Mouse (Mus musculus): ENCODE measurements at regions not wholly inside any gene's neighbourhood (a gene's known extent, or its start where the extent isn't known, plus 50 kb on each side); places are given as distances from the start of the nearest gene placed in this dataset.
A peak's percentile ranks its signal among the peaks of the same experiment; 100 is the strongest.

- 2% methylated on average over 37 of the region's 37 CpGs for WGBS
- Histone ChIP-seq H3K36me3 (ENCODE audit: control insufficient read depth, insufficient read depth, low read length) (no peaks in the 10 kb centered on the region), H3K27me3 (ENCODE audit: control insufficient read depth, insufficient read depth, low read length) (peaks cover 46% of the 10 kb centered on the region), H3K4me3 (ENCODE audit: low read depth, low read length) (no peak overlapping the region), H3K27ac (ENCODE audit: insufficient read depth, low read depth, low read length) (no peak overlapping the region), H3K4me1 (ENCODE audit: control insufficient read depth, insufficient read depth, insufficient read length, low read length) (peaks cover 10% of the 10 kb centered on the region)
- no peak for TF ChIP-seq CTCF (IDR thresholded peaks at IDR 0.05; ENCODE audit: extremely low read depth, insufficient read length, insufficient replicate concordance, low read depth, low read length)
- TF ChIP-seq POLR2A (IDR thresholded peaks at IDR 0.05; ENCODE audit: low read depth, low read length) = no peak
Measured at GRCm38 (mm10) chr9:122571402-122572059, 175.6 kb upstream of the Topaz1 start.

GRCm38 (mm10) chr9:122572060-122572835, 174.9 kb upstream of the Topaz1 start:
- Histone ChIP-seq H3K4me1 (ENCODE audit: control insufficient read depth, insufficient read depth, insufficient read length, low read length) (peaks cover 10% of the 10 kb centered on the region), H3K27me3 (ENCODE audit: control insufficient read depth, insufficient read depth, low read length) (peaks cover 46% of the 10 kb centered on the region), H3K27ac (ENCODE audit: insufficient read depth, low read depth, low read length) (no peak overlapping the region), H3K36me3 (ENCODE audit: control insufficient read depth, insufficient read depth, low read length) (no peaks in the 10 kb centered on the region), H3K4me3 (ENCODE audit: low read depth, low read length) (peak overlapping the region; percentile 43)
- no peak for TF ChIP-seq POLR2A (IDR thresholded peaks at IDR 0.05; ENCODE audit: low read depth, low read length)
- TF ChIP-seq CTCF (IDR thresholded peaks at IDR 0.05; ENCODE audit: extremely low read depth, insufficient read length, insufficient replicate concordance, low read depth, low read length) = no peak
- WGBS = 2% methylated on average over 65 of the region's 68 CpGs

GRCm38 (mm10) chr9:122572836-122573267, 174.3 kb upstream of the Topaz1 start:
- Histone ChIP-seq H3K4me1 (ENCODE audit: control insufficient read depth, insufficient read depth, insufficient read length, low read length) (peaks cover 10% of the 10 kb centered on the region), H3K27me3 (ENCODE audit: control insufficient read depth, insufficient read depth, low read length) (peaks cover 46% of the 10 kb centered on the region), H3K27ac (ENCODE audit: insufficient read depth, low read depth, low read length) (no peak overlapping the region), H3K36me3 (ENCODE audit: control insufficient read depth, insufficient read depth, low read length) (no peaks in the 10 kb centered on the region), H3K4me3 (ENCODE audit: low read depth, low read length) (peak overlapping the region; percentile 43)
- TF ChIP-seq CTCF (IDR thresholded peaks at IDR 0.05; ENCODE audit: extremely low read depth, insufficient read length, insufficient replicate concordance, low read depth, low read length) (no peak), POLR2A (IDR thresholded peaks at IDR 0.05; ENCODE audit: low read depth, low read length) (no peak)
- 3% methylated on average over 13 of the region's 13 CpGs for WGBS

DNA sequence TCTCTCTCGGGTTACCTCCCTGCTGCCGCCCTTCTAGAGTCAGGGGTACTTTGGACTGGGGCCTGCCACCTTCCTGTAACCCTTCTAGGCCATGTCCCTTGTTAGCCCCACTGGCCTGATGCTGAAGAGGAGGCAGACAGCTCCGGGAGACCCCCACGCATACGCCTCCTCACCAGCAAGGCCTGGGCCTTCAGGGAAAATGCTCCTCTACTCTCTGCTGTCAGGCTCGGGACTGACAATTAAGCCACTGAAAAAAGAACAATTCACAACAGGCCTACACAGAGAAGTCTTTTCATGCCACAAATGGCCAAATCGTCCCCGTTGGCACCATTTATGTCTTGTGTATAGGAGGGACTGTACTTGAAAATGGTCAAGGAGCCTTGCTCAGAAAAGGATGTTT, 161.9 kb upstream of the Topaz1 start:
- no peak for TF ChIP-seq POLR2A (IDR thresholded peaks at IDR 0.05; ENCODE audit: low read depth, low read length)
- 80% methylated on average over 8 of the region's 8 CpGs for WGBS
- no peaks in the 10 kb centered on the region for H3K36me3 ChIP-seq (ENCODE audit: control insufficient read depth, insufficient read depth, low read length)
- no peak overlapping the region for H3K4me3 ChIP-seq (ENCODE audit: low read depth, low read length)
- no peaks in the 10 kb centered on the region for H3K4me1 ChIP-seq (ENCODE audit: control insufficient read depth, insufficient read depth, insufficient read length, low read length)
- H3K27me3 ChIP-seq (ENCODE audit: control insufficient read depth, insufficient read depth, low read length) = no peaks in the 10 kb centered on the region
- H3K27ac ChIP-seq (ENCODE audit: insufficient read depth, low read depth, low read length) = no peak overlapping the region

GRCm38 (mm10) chr9:122586421-122586820, 160.7 kb upstream of the Topaz1 start:
- TF ChIP-seq CTCF (IDR thresholded peaks at IDR 0.05; ENCODE audit: extremely low read depth, insufficient read length, insufficient replicate concordance, low read depth, low read length) (no peak), POLR2A (IDR thresholded peaks at IDR 0.05; ENCODE audit: low read depth, low read length) (no peak)
- H3K27ac ChIP-seq (ENCODE audit: insufficient read depth, low read depth, low read length) = no peak overlapping the region
- H3K4me3 ChIP-seq (ENCODE audit: low read depth, low read length) = no peak overlapping the region
- no peaks in the 10 kb centered on the region for H3K27me3 ChIP-seq (ENCODE audit: control insufficient read depth, insufficient read depth, low read length)
- 76% methylated on average over 6 of the region's 6 CpGs for WGBS
- no peaks in the 10 kb centered on the region for H3K36me3 ChIP-seq (ENCODE audit: control insufficient read depth, insufficient read depth, low read length)
- no peaks in the 10 kb centered on the region for H3K4me1 ChIP-seq (ENCODE audit: control insufficient read depth, insufficient read depth, insufficient read length, low read length)

DNA sequence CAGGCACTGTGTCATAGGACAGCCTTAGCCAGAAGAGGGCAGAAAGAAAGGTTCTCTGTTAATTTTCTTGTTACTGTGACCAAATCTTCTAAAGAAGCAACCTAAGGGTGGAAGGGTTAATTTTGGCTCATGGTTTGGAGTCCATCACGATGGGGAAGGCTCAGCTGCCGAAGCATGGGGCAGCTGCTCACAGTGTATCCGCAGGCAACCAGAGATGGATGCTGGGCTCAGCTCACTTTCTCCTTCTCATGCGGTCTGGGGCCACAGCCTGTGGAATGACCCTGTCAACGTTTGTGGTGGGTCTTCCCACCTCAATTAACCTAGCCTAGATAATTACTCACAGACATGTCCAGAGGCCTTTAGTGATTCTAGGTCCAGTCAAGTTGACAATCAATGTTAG, 160.2 kb upstream of the Topaz1 start:
- no peaks in the 10 kb centered on the region for H3K4me1 ChIP-seq (ENCODE audit: control insufficient read depth, insufficient read depth, insufficient read length, low read length)
- 70% methylated on average over 5 of the region's 5 CpGs for WGBS
- H3K36me3 ChIP-seq (ENCODE audit: control insufficient read depth, insufficient read depth, low read length) = no peaks in the 10 kb centered on the region
- no peak overlapping the region for H3K4me3 ChIP-seq (ENCODE audit: low read depth, low read length)
- H3K27me3 ChIP-seq (ENCODE audit: control insufficient read depth, insufficient read depth, low read length) = no peaks in the 10 kb centered on the region
- no peak overlapping the region for H3K27ac ChIP-seq (ENCODE audit: insufficient read depth, low read depth, low read length)
- TF ChIP-seq CTCF (IDR thresholded peaks at IDR 0.05; ENCODE audit: extremely low read depth, insufficient read length, insufficient replicate concordance, low read depth, low read length) (no peak), POLR2A (IDR thresholded peaks at IDR 0.05; ENCODE audit: low read depth, low read length) (no peak)

DNA sequence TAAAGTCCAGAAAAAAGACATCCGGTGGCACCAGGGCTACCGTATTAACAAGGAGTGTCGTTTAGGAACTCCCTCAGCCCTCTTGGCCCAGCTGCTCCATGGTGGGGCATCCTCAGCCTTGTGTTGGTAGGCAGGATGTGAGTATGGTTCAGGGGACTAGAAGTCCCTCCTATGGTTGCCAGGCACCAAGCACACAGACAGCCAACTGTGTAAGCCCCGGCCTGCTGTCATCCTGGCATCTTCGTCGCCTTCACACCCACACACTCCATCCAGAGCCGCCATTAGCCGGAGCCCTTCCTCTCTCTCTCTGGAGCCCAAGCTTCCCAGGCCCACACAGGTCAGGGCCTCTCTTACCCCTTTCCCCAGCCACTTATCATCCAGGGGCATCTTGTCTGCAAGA, 158.9 kb upstream of the Topaz1 start:
- no peak overlapping the region for H3K27ac ChIP-seq (ENCODE audit: insufficient read depth, low read depth, low read length)
- no peaks in the 10 kb centered on the region for H3K4me1 ChIP-seq (ENCODE audit: control insufficient read depth, insufficient read depth, insufficient read length, low read length)
- WGBS = 83% methylated on average over 8 of the region's 8 CpGs
- no peaks in the 10 kb centered on the region for H3K36me3 ChIP-seq (ENCODE audit: control insufficient read depth, insufficient read depth, low read length)
- TF ChIP-seq POLR2A (IDR thresholded peaks at IDR 0.05; ENCODE audit: low read depth, low read length) (no peak), CTCF (IDR thresholded peaks at IDR 0.05; ENCODE audit: extremely low read depth, insufficient read length, insufficient replicate concordance, low read depth, low read length) (no peak)
- no peaks in the 10 kb centered on the region for H3K27me3 ChIP-seq (ENCODE audit: control insufficient read depth, insufficient read depth, low read length)
- no peak overlapping the region for H3K4me3 ChIP-seq (ENCODE audit: low read depth, low read length)

Data from small intestine, adult 2 months (tissue).